Mouse (Mus musculus) heart, adult 2 months (tissue): Measurements from ENCODE around the gene Dmgdh.

ENCODE experiments used
- EP300 ChIP-seq: fragments of 200-500 bp; IDR thresholded peaks from 2 replicates; pipeline ENCODE4 v1.6.1; 2011; ENCODE audit warnings: low read depth, low read length, control low read depth; ENCODE audit not compliant: insufficient read depth
- POLR2A ChIP-seq: fragments of 200-500 bp; IDR thresholded peaks from 2 replicates; pipeline ENCODE4 v1.6.1; 2011; ENCODE audit warnings: mild to moderate bottlenecking, low read depth, low read length, control low read depth; ENCODE audit not compliant: insufficient read depth

DNA sequence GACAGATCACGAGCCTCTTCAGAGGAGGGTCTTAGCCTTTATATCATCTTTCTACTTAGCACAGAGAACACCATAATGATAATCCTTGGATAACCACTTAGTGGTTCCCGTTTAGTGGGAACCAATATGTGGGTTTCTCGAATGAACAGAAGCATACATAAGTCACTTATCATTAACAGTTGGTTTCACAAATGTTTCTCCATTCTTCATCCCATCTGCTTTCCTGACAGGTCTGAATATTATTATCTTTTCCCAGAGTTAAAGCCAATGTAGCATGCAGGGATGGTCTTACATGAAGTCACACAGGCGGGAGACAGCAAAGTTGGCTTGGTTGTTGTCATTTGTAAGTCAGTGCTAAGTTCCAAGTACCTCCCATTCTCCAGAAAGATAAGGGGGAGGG lies 6.6 kb upstream of the Dmgdh start:
- no peak for TF ChIP-seq POLR2A
- TF ChIP-seq EP300 = no peak
